ENCODE assay signal across 1 mouse cellular context in the genomic region with DNA sequence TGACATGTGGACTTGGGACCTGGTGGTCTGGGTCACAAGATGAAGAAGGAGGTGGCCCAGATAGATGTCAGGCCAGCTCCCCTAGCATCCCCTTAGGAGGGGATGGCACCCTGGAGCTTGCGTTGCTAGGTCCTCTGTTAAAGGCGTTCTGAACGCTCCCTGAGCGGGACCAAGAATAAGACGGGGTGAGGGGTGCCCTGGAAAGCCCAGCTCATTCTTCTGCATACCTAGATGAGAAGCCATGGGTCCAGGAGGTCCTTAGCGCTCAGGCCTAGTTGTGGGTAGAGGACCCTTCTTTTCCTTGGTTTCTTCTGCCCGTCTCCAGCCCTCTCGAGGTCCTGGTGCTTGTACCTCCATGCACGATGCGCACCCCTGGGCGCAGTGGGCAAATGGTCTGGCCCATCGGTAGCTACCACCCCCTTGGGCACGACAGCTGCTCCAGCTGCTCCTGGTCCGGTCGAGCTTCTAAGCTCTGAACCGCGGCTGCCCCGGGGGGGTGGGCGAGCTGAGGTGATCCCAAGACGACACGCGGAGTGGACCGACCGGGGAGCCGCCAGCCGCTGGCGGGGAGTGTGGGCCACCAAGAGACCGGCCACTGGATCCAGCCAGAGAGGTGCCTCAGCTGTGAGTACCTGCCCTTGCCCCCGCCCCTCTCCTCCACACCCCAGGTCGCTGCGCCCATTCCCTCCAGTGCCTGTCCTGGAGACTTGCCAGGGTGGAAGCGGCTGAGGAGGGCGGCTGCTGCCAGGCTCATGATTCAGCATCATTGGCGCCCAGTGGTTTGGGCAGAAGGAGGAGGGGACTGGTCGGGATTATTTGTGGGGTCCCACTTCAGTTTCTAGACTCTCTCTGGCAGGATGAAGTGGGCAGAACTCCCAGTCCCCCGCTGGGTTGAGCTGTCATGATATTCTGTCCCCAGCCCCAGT.
A peak's percentile ranks its signal among the peaks of the same experiment; 100 is the strongest.
TF ChIP-seq lines count a peak whose summit lies in the region.

A gene (plus strand): TSS at position 402 of the 926 bp plus-strand sequence.

TF ChIP-seq in CH12.LX, 34 proteins besides CTCF, POLR2A, EP300 and RAD21:
- TF ChIP-seq TBP (conservative IDR thresholded peaks at IDR 0.05; ENCODE audit: low read depth, low read length) (no peak), NRF1 (IDR thresholded peaks at IDR 0.05; ENCODE audit: low read depth, low read length) (no peak; the same call in 1 of the 2 replicates), SIN3A (IDR thresholded peaks at IDR 0.05; ENCODE audit: low read length) (peak; percentile 91), E2F4 (IDR thresholded peaks at IDR 0.05; ENCODE audit: insufficient replicate concordance, low read depth, low read length) (no peak), IRF4 (IDR thresholded peaks at IDR 0.05; ENCODE audit: low read depth, low read length) (peak; percentile 47; the same call in 1 of the 2 replicates), USF2 (conservative IDR thresholded peaks at IDR 0.05; ENCODE audit: low read depth, low read length) (no peak), MAFK (IDR thresholded peaks at IDR 0.05; ENCODE audit: insufficient replicate concordance, low read length) (no peak), NELFE (IDR thresholded peaks at IDR 0.05; ENCODE audit: low read depth, low read length) (no peak; the same call in 1 of the 2 replicates), MAX (IDR thresholded peaks at IDR 0.05; ENCODE audit: low read length) (peak; percentile 48; the same call in 1 of the 2 replicates), SMC3 (IDR thresholded peaks at IDR 0.05; ENCODE audit: low read depth, low read length) (no peak), CHD1 (IDR thresholded peaks at IDR 0.05; ENCODE audit: low read depth, low read length) (peak; percentile 100), BHLHE40 (IDR thresholded peaks at IDR 0.05; ENCODE audit: low read depth, low read length) (0 out of 2 replicates have a peak, but pooled peaks have one; percentile 9), USF1 (IDR thresholded peaks at IDR 0.05; ENCODE audit: low read depth, low read length) (no peak), ZNF384 (IDR thresholded peaks at IDR 0.05; ENCODE audit: low read depth, low read length) (no peak), KAT2A (IDR thresholded peaks at IDR 0.05; ENCODE audit: insufficient replicate concordance, low read length) (no peak), PAX5 (IDR thresholded peaks at IDR 0.05; ENCODE audit: low read length) (no peak), RCOR1 (conservative IDR thresholded peaks at IDR 0.05; ENCODE audit: low read depth, low read length) (no peak), JUN (IDR thresholded peaks at IDR 0.05; ENCODE audit: insufficient read depth, low read depth, low read length) (no peak), HCFC1 (IDR thresholded peaks at IDR 0.05; ENCODE audit: low read depth, low read length) (peak; percentile 40; the same call in 1 of the 2 replicates), JUND (conservative IDR thresholded peaks at IDR 0.05; ENCODE audit: low read depth, low read length) (no peak), TCF12 (IDR thresholded peaks at IDR 0.05; ENCODE audit: low read depth, low read length) (peak; percentile 56; the same call in 1 of the 2 replicates), MAZ (IDR thresholded peaks at IDR 0.05; ENCODE audit: low read depth, low read length) (no peak; the same call in 1 of the 2 replicates), MYC (IDR thresholded peaks at IDR 0.05; ENCODE audit: low read depth, low read length) (no peak), GABPA (IDR thresholded peaks at IDR 0.05; ENCODE audit: insufficient replicate concordance, low read depth, low read length) (no peak), MXI1 (IDR thresholded peaks at IDR 0.05; ENCODE audit: low read depth, low read length) (no peak; the same call in 1 of the 2 replicates), MEF2A (IDR thresholded peaks at IDR 0.05; ENCODE audit: borderline replicate concordance, low read depth, low read length) (0 out of 2 replicates have a peak, but pooled peaks have one; percentile 18), ZMIZ1 (IDR thresholded peaks at IDR 0.05; ENCODE audit: low read depth, low read length) (no peak), ETS1 (conservative IDR thresholded peaks at IDR 0.05; ENCODE audit: low read depth, low read length) (peak; percentile 12; the same call in 1 of the 2 replicates), ZC3H11A (IDR thresholded peaks at IDR 0.05; ENCODE audit: low read depth, low read length) (no peak), CHD2 (IDR thresholded peaks at IDR 0.05; ENCODE audit: low read length) (no peak), POLR2AphosphoS2 (IDR thresholded peaks at IDR 0.05; ENCODE audit: low read depth, low read length) (no peak), ELF1 (IDR thresholded peaks at IDR 0.05; ENCODE audit: low read depth, low read length) (no peak; the same call in 1 of the 2 replicates), ZKSCAN1 (IDR thresholded peaks at IDR 0.05; ENCODE audit: borderline replicate concordance, low read depth, low read length) (no peak), UBTF (IDR thresholded peaks at IDR 0.05; ENCODE audit: low read depth, low read length) (no peak)
